Mouse (Mus musculus) lung, adult 2 months (tissue): ENCODE data around the gene Hist1h1e. TPM values are rescaled to one million over a fixed set of nuclear protein-coding genes. Genes with fewer than 3 reads are reported as not detected.
"Not testable (repeated sequence)": the region's sequence is repeated elsewhere in the genome, so short reads cannot be mapped to it uniquely, and the experiment has no call there.

Source experiments
- DNase-seq: peaks from one replicate; pipeline ENCODE4 v3.0.0; 2022
- H3K4me1 ChIP-seq: fragments of 200-500 bp; 2 replicates; pipeline ENCODE4 v1.6.1; 2011; ENCODE audit warnings: low read length; ENCODE audit not compliant: control insufficient read depth, insufficient read depth
- H3K4me3 ChIP-seq: fragments of 200-500 bp; replicated peaks from 2 replicates; pipeline ENCODE3; 2011; ENCODE audit warnings: low read depth, mild to moderate bottlenecking, control low read depth, low read length; ENCODE audit errors: extremely low read depth
- CTCF ChIP-seq: fragments of 200-500 bp; IDR thresholded peaks from 2 replicates; pipeline ENCODE4 v1.5.1; 2011; ENCODE audit warnings: mild to moderate bottlenecking, low read length, control low read depth; ENCODE audit not compliant: insufficient read depth
- POLR2A ChIP-seq: fragments of 200-500 bp; IDR thresholded peaks from 2 replicates; pipeline ENCODE4 v1.6.1; 2011; ENCODE audit warnings: low read depth, mild to moderate bottlenecking, control low read depth, low read length, borderline replicate concordance; ENCODE audit errors: extremely low read depth
- WGBS: fragments of 180-500 bp; shearing (Covaris S2); methylation state at CpG from one replicate; pipeline ENCODE4 v1.1.7; 2018; 5-methylcytosine and 5-hydroxymethylcytosine counted together
- polyA plus RNA-seq: library from polyadenylated mRNA; depleted of rRNA; stranded (reverse); fragments of >200 nt; gene quantifications from 2 replicates; pipeline ENCODE4 v1.2.3, GENCODE M21; 2012; rRNA removed

Hist1h1e gene
- 2.0 and 2.4 TPM in 2 replicates for polyA plus RNA-seq

- WGBS, result under 1% methylated on average over 53 of the region's 53 CpGs
- peak; percentile 96 for TF ChIP-seq POLR2A
- H3K4me1 ChIP-seq, result not testable (repeated sequence)
- peak; percentile 92 for DNase-seq
- H3K4me3 ChIP-seq, result peak within 1 kb of the TSS; percentile 88
Observed at GRCm38 (mm10) chr13:23622175-23622671, at the start of gene Hist1h1e. Hist1h1e (minus strand) TSS chr13:23622558.

DNA sequence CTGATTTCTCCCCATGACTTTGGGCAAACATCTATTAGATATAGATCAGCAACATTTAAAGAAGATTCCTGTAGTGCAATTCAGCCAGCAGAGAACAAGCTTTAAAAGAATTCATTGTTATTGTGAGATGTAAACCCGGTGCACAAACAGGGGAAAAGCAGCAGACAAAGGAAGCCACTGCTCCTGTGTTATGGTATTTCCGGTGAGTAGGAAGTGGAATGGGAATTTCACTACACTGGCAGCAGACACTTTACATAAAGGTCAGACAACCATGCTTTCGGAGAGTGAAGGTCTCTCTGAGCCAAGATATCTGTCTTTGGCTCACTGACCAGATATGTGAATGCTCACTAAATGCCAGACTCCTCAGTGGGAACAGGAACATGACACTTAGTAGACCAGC lies 40.2 kb upstream of the Hist1h1e start:
- peaks cover 3% of the 10 kb centered on the region; the same call in 1 of the 2 replicates for H3K4me1 ChIP-seq
- H3K4me3 ChIP-seq, result no peak overlapping the region
- WGBS, result 31% methylated on average over 3 of the region's 3 CpGs
- TF ChIP-seq POLR2A, result no peak
- no peak for TF ChIP-seq CTCF
- DNase-seq, result no peak

- DNase-seq, result no peak
- Histone ChIP-seq H3K4me1 (peaks cover 3% of the 10 kb centered on the region; the same call in 1 of the 2 replicates), H3K4me3 (no peak overlapping the region)
- TF ChIP-seq CTCF (no peak), POLR2A (no peak)
- WGBS, result 59% methylated on average over 6 of the region's 6 CpGs
Observed at GRCm38 (mm10) chr13:23659636-23660366, 37.4 kb upstream of the Hist1h1e start.

- WGBS, result 19% methylated on average over 1 of the region's 1 CpGs
- no peak for DNase-seq
Observed at GRCm38 (mm10) chr13:23630653-23631052, 8.3 kb upstream of the Hist1h1e start.

GRCm38 (mm10) chr13:23622861-23623450 lies 598 bp upstream of the Hist1h1e start:
- TF ChIP-seq POLR2A (no peak), CTCF (no peak)
- DNase-seq, result no peak
- Histone ChIP-seq H3K4me3 (peak overlapping the region; percentile 19), H3K4me1 (peaks cover 3% of the 10 kb centered on the region; the same call in 1 of the 2 replicates)
- WGBS, result 22% methylated on average over 7 of the region's 7 CpGs

More at GRCm38 (mm10) chr13:23630653-23631052, 8.3 kb upstream of the Hist1h1e start:
- Histone ChIP-seq H3K4me1 (no peaks in the 10 kb centered on the region), H3K4me3 (no peak overlapping the region)
- TF ChIP-seq POLR2A (no peak), CTCF (peak; percentile 17; the same call in 1 of the 2 replicates)

DNA sequence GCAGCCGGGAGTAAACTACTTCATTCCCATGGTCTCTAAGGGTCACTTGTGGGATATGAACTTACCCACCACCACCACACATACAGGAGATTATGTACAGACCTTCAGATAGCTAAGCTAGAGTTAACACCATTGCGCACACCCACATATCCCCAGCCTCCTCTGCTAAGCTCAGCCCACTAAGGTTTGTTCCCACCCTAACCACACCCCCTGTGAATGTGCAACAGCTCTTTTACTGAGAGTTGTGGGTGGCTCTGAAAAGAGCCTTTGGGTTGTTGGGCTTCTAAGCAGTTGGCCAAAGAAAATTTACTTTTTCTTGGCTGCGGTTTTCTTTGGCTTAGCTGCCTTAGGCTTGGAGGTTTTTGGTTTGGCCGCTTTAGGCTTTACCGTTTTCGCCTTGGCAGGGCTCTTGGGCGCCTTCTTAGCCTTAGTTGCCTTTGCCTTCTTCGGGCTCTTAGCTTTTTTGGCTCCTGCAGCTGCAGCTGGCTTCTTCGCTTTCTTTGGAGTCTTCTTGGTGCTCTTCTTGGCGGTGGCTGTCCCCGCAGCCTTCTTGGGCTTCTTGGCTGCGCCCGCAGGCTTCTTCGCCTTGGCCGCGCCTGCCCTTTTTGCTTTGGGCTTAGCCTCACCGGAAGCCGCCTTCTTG lies 705 bp downstream of the Hist1h1e start:
- no peak for TF ChIP-seq CTCF
- peak; percentile 82 for TF ChIP-seq POLR2A

DNA sequence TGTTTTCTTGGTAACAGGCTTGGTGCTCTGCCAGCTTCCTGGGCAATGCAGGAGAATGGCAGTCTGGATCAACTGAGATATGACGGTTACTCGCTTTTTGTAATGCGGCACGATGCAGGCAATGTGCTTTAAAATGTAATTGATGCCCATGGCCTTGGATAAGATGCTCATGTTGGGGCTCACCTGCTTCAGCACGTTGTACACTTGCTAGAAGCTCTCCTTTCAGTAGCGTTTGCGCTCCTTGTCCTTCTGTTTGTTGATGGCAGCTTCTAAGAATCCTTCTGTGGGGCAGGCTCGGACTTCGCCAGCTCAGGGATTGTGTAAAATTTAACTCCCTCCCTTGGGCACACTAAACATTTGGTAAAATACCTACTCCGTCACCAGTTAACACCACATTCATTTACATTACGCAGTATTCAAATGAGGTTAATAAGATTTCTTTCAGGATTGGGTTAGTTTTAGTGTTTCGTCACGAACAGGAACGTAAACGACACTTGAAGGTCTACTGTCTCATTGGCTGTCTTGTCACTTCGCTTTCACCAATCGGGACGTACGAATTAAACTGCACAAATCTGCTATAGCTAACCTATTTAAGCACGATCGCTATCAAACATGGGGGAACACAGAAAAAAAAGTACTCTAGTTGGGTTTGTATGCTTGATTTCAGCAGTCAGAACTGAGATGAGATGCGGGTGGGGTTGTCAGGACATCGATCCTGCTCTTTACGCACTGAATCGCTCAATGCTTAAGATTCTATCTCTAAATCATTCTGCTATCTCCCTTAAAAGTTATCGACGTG lies 1.4 kb downstream of the Hist1h1e start, which contains the start of gene Hist1h2be:
Hist1h2be (minus strand) TSS at position 392 of the 799 bp plus-strand sequence.
- peak within 1 kb of the TSS; percentile 88 for H3K4me3 ChIP-seq
- H3K4me1 ChIP-seq, result peaks cover 3% of the 10 kb centered on the region; the same call in 1 of the 2 replicates
- DNase-seq, result peak; percentile 82
- under 1% methylated on average over 27 of the region's 27 CpGs for WGBS
- TF ChIP-seq POLR2A (peak; percentile 44; the same call in 1 of the 2 replicates), CTCF (no peak)

More for the DNA sequence above, 705 bp downstream of the Hist1h1e start:
- Histone ChIP-seq H3K4me1 (peaks cover 3% of the 10 kb centered on the region; the same call in 1 of the 2 replicates), H3K4me3 (peak overlapping the region; percentile 88)
- WGBS, result under 1% methylated on average over 18 of the region's 18 CpGs
- peak; percentile 65 for DNase-seq

- TF ChIP-seq POLR2A (no peak), CTCF (no peak)
- no peak for DNase-seq
- 34% methylated on average over 12 of the region's 12 CpGs for WGBS
- H3K4me1 ChIP-seq, result peaks cover 3% of the 10 kb centered on the region; the same call in 1 of the 2 replicates
- H3K4me3 ChIP-seq, result peak overlapping the region; percentile 88
Observed at GRCm38 (mm10) chr13:23620056-23620732, 2.2 kb downstream of the Hist1h1e start.

DNA sequence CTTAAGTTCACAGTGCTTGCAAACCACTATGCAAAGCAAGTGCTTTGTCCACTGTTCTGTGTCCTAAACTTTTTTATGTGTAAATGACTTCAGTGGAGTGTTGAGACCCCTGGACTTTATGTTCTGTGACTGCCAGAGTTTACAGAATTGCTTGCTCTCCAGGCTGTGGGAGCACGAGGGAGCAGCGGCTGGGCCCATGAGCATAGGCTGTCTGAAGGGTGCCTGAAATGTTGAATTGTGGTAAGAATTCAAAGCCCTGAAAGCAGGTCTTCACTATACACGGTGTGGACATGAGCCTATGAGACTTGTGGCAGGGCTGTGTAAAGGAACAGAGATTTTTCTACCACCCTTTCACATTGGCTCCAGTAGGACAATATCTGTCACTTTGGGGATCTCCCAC lies 10.7 kb downstream of the Hist1h1e start:
- H3K4me1 ChIP-seq, result no peaks in the 10 kb centered on the region; the same call in 1 of the 2 replicates
- WGBS, result 91% methylated on average over 3 of the region's 3 CpGs

More for the DNA sequence above, 10.7 kb downstream of the Hist1h1e start:
- no peak for DNase-seq
- H3K4me3 ChIP-seq, result no peak overlapping the region
- TF ChIP-seq POLR2A, result no peak
- no peak for TF ChIP-seq CTCF
